Mouse (Mus musculus): ENCODE measurements around the gene Ctnnd1. TPM values are rescaled to one million over a fixed set of nuclear protein-coding genes. Genes with fewer than 3 reads are reported as not detected.

Gene Ctnnd1
- total and polyA plus RNA-seq, 3 experiments = 11.5 to 31.6 TPM; not detected in 1

- Histone ChIP-seq H3K9ac (ENCODE audit: control insufficient read depth, low read depth, low read length, poor library complexity, severe bottlenecking) (no peak overlapping the region), H3K36me3 (ENCODE audit: control insufficient read depth in 1 of 2, insufficient read depth in 2 of 2, low read length in 2 of 2) (no peaks in the 10 kb centered on the region), H3K4me1 (ENCODE audit: control insufficient read depth in 1 of 2, insufficient read depth in 2 of 2, low read length in 2 of 2) (no peaks in the 10 kb centered on the region), H3K27ac (ENCODE audit: control insufficient read depth, low read depth, low read length) (no peak overlapping the region), H3K4me3 (ENCODE audit: control insufficient read depth in 1 of 2, insufficient read depth in 1 of 2, low read depth in 2 of 2, low read length in 2 of 2) (no peak overlapping the region), H3K27me3 (ENCODE audit: control insufficient read depth in 1 of 2, insufficient read depth in 2 of 2, low read length in 2 of 2) (no peaks in the 10 kb centered on the region), H3K79me2 (ENCODE audit: control insufficient read depth, insufficient read depth, low read length, poor library complexity) (no peaks in the 10 kb centered on the region), H3K9me3 (replicated peaks; ENCODE audit: insufficient read depth, low read length) (no peaks in the 10 kb centered on the region)
- TF ChIP-seq CTCF (IDR thresholded peaks at IDR 0.05 in 2 of 3, conservative IDR thresholded peaks at IDR 0.05 in 1 of 3; ENCODE audit: control insufficient read depth in 1 of 3, insufficient read depth in 1 of 3, low read depth in 2 of 3, low read length in 3 of 3, poor library complexity in 1 of 3, severe bottlenecking in 1 of 3) = no peak
- no peak for DNase-seq (ENCODE audit: low read depth, low spot score)
These were observed 76.4 kb downstream of the Ctnnd1 start for GRCm38 (mm10) chr2:84574130-84574529.

- Histone ChIP-seq H3K9ac (ENCODE audit: control insufficient read depth, low read depth, low read length, poor library complexity, severe bottlenecking) (no peak overlapping the region), H3K27ac (ENCODE audit: control insufficient read depth, low read depth, low read length) (no peak overlapping the region), H3K36me3 (ENCODE audit: control insufficient read depth in 1 of 2, insufficient read depth in 2 of 2, low read length in 2 of 2) (no peaks in the 10 kb centered on the region), H3K27me3 (ENCODE audit: control insufficient read depth in 1 of 2, insufficient read depth in 2 of 2, low read length in 2 of 2) (peaks cover 6 to 7% of the 10 kb centered on the region in 2 experiments; a peak in 3 of 4 replicates), H3K4me3 (ENCODE audit: control insufficient read depth in 1 of 2, insufficient read depth in 1 of 2, low read depth in 2 of 2, low read length in 2 of 2) (peak overlapping the region; percentile 37 to 57), H3K9me3 (replicated peaks; ENCODE audit: insufficient read depth, low read length) (no peaks in the 10 kb centered on the region), H3K79me2 (ENCODE audit: control insufficient read depth, insufficient read depth, low read length, poor library complexity) (no peaks in the 10 kb centered on the region), H3K4me1 (ENCODE audit: control insufficient read depth in 1 of 2, insufficient read depth in 2 of 2, low read length in 2 of 2) (no peaks in the 10 kb centered on the region)
- DNase-seq (ENCODE audit: low read depth, low spot score) = peak; percentile 65
- TF ChIP-seq POLR2A (IDR thresholded peaks at IDR 0.05; ENCODE audit: control insufficient read depth in 1 of 2, insufficient read depth in 1 of 2, low read depth in 1 of 2, low read length in 2 of 2, poor library complexity in 1 of 2) (no peak), SMC3 (IDR thresholded peaks at IDR 0.05; ENCODE audit: low read depth, low read length) (peak; percentile 64), CTCF (IDR thresholded peaks at IDR 0.05 in 2 of 3, conservative IDR thresholded peaks at IDR 0.05 in 1 of 3; ENCODE audit: control insufficient read depth in 1 of 3, insufficient read depth in 1 of 3, low read depth in 2 of 3, low read length in 3 of 3, poor library complexity in 1 of 3, severe bottlenecking in 1 of 3) (peak in 2 of 3 experiments; percentile 40 to 57; a peak in 4 of 6 replicates), HCFC1 (IDR thresholded peaks at IDR 0.05; ENCODE audit: low read depth, low read length) (no peak), E2F4 (IDR thresholded peaks at IDR 0.05; ENCODE audit: borderline replicate concordance, low read depth, low read length) (no peak), POLR2AphosphoS5 (IDR thresholded peaks at IDR 0.05; ENCODE audit: borderline replicate concordance, low read depth, low read length) (no peak), UBTF (IDR thresholded peaks at IDR 0.05; ENCODE audit: borderline replicate concordance, insufficient read depth, low read depth, low read length) (no peak), MEF2A (IDR thresholded peaks at IDR 0.05; ENCODE audit: extremely low read depth, insufficient replicate concordance, low read depth, low read length, poor library complexity, severe bottlenecking) (no peak), ZC3H11A (IDR thresholded peaks at IDR 0.05; ENCODE audit: low read depth, low read length) (peak; percentile 40; the same call in 1 of the 2 replicates), GATA1 (IDR thresholded peaks at IDR 0.05; ENCODE audit: low read depth, low read length) (no peak), SIN3A (IDR thresholded peaks at IDR 0.05; ENCODE audit: low read length) (peak; percentile 25; the same call in 1 of the 2 replicates), KAT2A (conservative IDR thresholded peaks at IDR 0.05; ENCODE audit: low read depth, low read length) (no peak), RAD21 (IDR thresholded peaks at IDR 0.05; ENCODE audit: low read depth, low read length) (peak; percentile 54), ELF1 (IDR thresholded peaks at IDR 0.05; ENCODE audit: low read depth, low read length) (no peak), NELFE (IDR thresholded peaks at IDR 0.05; ENCODE audit: low read depth, low read length) (no peak), TBP (IDR thresholded peaks at IDR 0.05; ENCODE audit: low read depth, low read length) (no peak)
These were observed 93.6 kb downstream of the Ctnnd1 start for GRCm38 (mm10) chr2:84556888-84557514.
